Mouse (Mus musculus) midbrain, embryonic 13.5 days (tissue): ENCODE measurements around the gene Tifa. TPM values are rescaled to one million over a fixed set of nuclear protein-coding genes. Genes with fewer than 3 reads are reported as not detected.
A peak's percentile ranks its signal among the peaks of the same experiment; 100 is the strongest.

Source experiments
- ATAC-seq: fragments of 200-750 bp; cut with Nextera tagmentation; 2 replicates; pipeline ENCODE4 v1.8.0; 2017; ENCODE audit warnings: mild to moderate bottlenecking, moderate TSS enrichment, moderate library complexity
- H3K27ac ChIP-seq: fragments of 300-500 bp; sonication (generic); 2 replicates; pipeline ENCODE4 v1.5.1; 2015; ENCODE audit warnings: inconsistent platforms, mild to moderate bottlenecking, moderate library complexity
- H3K27me3 ChIP-seq: fragments of 300-500 bp; sonication (generic); 2 replicates; pipeline ENCODE4 v1.6.1; 2015; ENCODE audit warnings: mild to moderate bottlenecking, inconsistent platforms
- H3K36me3 ChIP-seq: fragments of 300-500 bp; sonication (generic); 2 replicates; pipeline ENCODE4 v1.6.1; 2015; ENCODE audit warnings: mild to moderate bottlenecking, inconsistent platforms
- H3K4me1 ChIP-seq: fragments of 300-500 bp; sonication (generic); replicated peaks from 2 replicates; pipeline ENCODE4 v1.6.1; 2015; ENCODE audit warnings: inconsistent platforms
- H3K4me2 ChIP-seq: fragments of 300-500 bp; sonication (generic); replicated peaks from 2 replicates; pipeline ENCODE4 v1.6.1; 2015; ENCODE audit warnings: moderate library complexity, mild to moderate bottlenecking, inconsistent platforms
- H3K4me3 ChIP-seq: fragments of 300-500 bp; sonication (generic); replicated peaks from 2 replicates; pipeline ENCODE4 v1.5.1; 2015; ENCODE audit warnings: mild to moderate bottlenecking, inconsistent platforms
- H3K9ac ChIP-seq: fragments of 300-500 bp; sonication (generic); replicated peaks from 2 replicates; pipeline ENCODE4 v1.6.1; 2015; ENCODE audit warnings: mild to moderate bottlenecking, inconsistent platforms
- H3K9me3 ChIP-seq: fragments of 300-500 bp; sonication (generic); 2 replicates; pipeline ENCODE4 v1.6.1; 2016; ENCODE audit warnings: mild to moderate bottlenecking, inconsistent platforms
- WGBS: fragments of 180-500 bp; shearing (Covaris S2); methylation state at CpG from one replicate; pipeline ENCODE4 v1.1.7; 2015; 5-methylcytosine and 5-hydroxymethylcytosine counted together
- polyA plus RNA-seq: library from polyadenylated mRNA; unstranded; fragments of >200 nt; fragmentation: Nextera tagmentation; extraction: Ambion mirVana; gene quantifications from 2 replicates; pipeline ENCODE4 v1.2.1, GENCODE M21; 2015

The Tifa gene
- polyA plus RNA-seq, 1 experiment from 2014 or later, result 3.7 TPM

GRCm38 (mm10) chr3:127852722-127853121, 63.1 kb downstream of the Tifa start:
- H3K4me1 ChIP-seq, result peaks cover 7% of the 10 kb centered on the region; the same call in 1 of the 2 replicates
- H3K9ac ChIP-seq, result no peak overlapping the region
- WGBS, result 86% methylated on average over 9 of the region's 9 CpGs
- H3K27ac ChIP-seq, result no peak overlapping the region
- no peak for ATAC-seq
- no peaks in the 10 kb centered on the region for H3K9me3 ChIP-seq
- no peaks in the 10 kb centered on the region for H3K27me3 ChIP-seq
- H3K4me2 ChIP-seq, result no peak overlapping the region
- no peaks in the 10 kb centered on the region for H3K36me3 ChIP-seq
- H3K4me3 ChIP-seq, result no peak overlapping the region

- H3K4me1 ChIP-seq, result peaks cover 7% of the 10 kb centered on the region; the same call in 1 of the 2 replicates
- WGBS, result 15% methylated on average over 15 of the region's 15 CpGs
- no peak overlapping the region for H3K27ac ChIP-seq
- no peak overlapping the region; the same call in 1 of the 2 replicates for H3K4me2 ChIP-seq
- H3K9me3 ChIP-seq, result no peaks in the 10 kb centered on the region
- H3K4me3 ChIP-seq, result no peak overlapping the region
- peak; percentile 77 for ATAC-seq
- H3K9ac ChIP-seq, result no peak overlapping the region
- H3K27me3 ChIP-seq, result no peaks in the 10 kb centered on the region
- H3K36me3 ChIP-seq, result no peaks in the 10 kb centered on the region
These were observed 64.0 kb downstream of the Tifa start for GRCm38 (mm10) chr3:127853431-127854206.

DNA sequence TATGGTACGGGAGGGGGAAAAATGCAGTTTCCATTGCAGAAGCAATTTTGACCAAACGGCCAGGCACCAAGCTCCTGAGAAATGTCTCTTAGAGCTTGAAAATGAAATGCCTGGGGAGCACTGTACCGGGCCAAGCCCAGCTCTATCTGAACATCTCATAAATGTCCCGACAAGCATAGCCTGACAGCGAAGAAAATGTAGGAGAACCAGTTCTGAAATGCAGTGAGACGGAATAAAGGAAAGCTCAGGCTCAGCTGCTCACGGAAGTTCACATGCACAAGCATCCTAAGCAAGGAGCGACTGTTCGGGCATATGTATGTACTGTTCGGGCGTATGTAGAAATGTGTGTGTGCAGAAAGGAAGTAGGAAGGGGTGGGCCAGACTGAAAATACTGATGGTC, 71.7 kb downstream of the Tifa start:
- 92% methylated on average over 11 of the region's 11 CpGs for WGBS
- Histone ChIP-seq H3K36me3 (no peaks in the 10 kb centered on the region), H3K4me1 (no peaks in the 10 kb centered on the region), H3K9me3 (no peaks in the 10 kb centered on the region), H3K27me3 (no peaks in the 10 kb centered on the region), H3K4me2 (no peak overlapping the region), H3K9ac (no peak overlapping the region), H3K4me3 (no peak overlapping the region), H3K27ac (no peak overlapping the region)
- no peak for ATAC-seq

GRCm38 (mm10) chr3:127862479-127862878, 72.9 kb downstream of the Tifa start:
- Histone ChIP-seq H3K9ac (no peak overlapping the region), H3K36me3 (no peaks in the 10 kb centered on the region), H3K9me3 (no peaks in the 10 kb centered on the region), H3K4me1 (no peaks in the 10 kb centered on the region), H3K27me3 (no peaks in the 10 kb centered on the region), H3K27ac (no peak overlapping the region), H3K4me3 (no peak overlapping the region), H3K4me2 (no peak overlapping the region)
- ATAC-seq, result no peak
- 78% methylated on average over 4 of the region's 4 CpGs for WGBS

GRCm38 (mm10) chr3:127863571-127863970, 74.0 kb downstream of the Tifa start:
- H3K4me1 ChIP-seq, result peaks cover 7% of the 10 kb centered on the region
- H3K36me3 ChIP-seq, result no peaks in the 10 kb centered on the region
- no peak overlapping the region for H3K4me3 ChIP-seq
- H3K9me3 ChIP-seq, result no peaks in the 10 kb centered on the region
- WGBS, result 65% methylated on average over 3 of the region's 3 CpGs
- no peak overlapping the region for H3K4me2 ChIP-seq
- no peak overlapping the region for H3K27ac ChIP-seq
- H3K9ac ChIP-seq, result no peak overlapping the region
- no peaks in the 10 kb centered on the region for H3K27me3 ChIP-seq
- ATAC-seq, result no peak

DNA sequence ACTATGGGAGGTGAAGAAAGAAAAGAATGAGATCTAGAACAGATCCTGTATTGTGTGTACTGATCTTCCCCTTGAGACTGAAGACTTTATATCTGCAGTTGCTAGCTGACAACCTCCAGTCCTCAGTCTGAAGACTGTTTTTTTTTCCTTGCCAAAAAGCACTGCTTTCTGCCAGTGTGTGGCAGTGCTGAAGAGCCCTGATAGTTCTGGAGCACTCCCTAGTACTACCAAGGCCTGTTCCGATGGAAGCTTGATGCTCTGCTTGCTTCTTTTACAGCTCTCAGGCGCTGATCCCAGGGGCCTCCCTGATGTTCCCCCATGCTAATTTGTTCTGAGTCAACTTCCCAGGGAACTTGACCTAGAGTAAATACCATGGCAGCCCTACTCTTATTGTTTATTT, 74.6 kb downstream of the Tifa start:
- Histone ChIP-seq H3K4me3 (no peak overlapping the region), H3K9me3 (no peaks in the 10 kb centered on the region), H3K9ac (no peak overlapping the region), H3K27ac (no peak overlapping the region), H3K4me1 (peaks cover 13% of the 10 kb centered on the region), H3K27me3 (no peaks in the 10 kb centered on the region), H3K4me2 (no peak overlapping the region), H3K36me3 (no peaks in the 10 kb centered on the region)
- no peak for ATAC-seq
- 50% methylated on average over 2 of the region's 2 CpGs for WGBS

DNA sequence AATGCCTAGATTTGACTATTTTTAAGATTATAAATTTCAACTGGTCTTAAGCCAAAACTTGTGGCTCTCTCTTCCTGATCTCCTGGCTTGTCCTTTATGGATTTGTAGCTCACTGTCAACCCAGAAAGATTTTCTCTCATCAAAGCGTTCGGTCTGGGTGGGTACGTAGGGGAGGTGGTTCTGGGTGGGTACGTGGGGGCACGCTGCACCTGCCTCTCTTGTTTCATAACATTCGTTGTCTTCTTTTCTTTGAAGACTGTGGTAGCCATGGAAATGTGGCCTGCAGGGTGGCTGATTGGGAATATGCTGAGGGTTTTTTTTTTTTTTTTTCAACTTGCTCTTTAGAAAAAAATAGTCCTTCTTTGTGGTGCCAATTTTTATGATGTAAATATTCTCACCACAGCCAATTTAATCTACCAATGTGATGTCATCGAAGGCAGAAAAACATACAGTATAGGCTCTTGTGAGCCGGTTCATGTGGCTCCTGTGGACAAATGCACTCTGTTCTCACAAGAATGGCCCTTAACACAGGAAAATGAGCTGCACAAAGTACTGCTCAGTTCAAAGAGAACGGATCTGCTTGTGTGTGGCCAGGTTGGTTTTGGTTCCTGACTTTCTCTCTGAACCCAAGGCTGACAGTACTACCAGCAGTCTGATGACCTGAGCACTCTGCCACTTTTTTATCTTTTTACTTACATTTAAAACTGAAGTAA, 78.6 kb downstream of the Tifa start:
- no peaks in the 10 kb centered on the region for H3K36me3 ChIP-seq
- no peaks in the 10 kb centered on the region for H3K27me3 ChIP-seq
- H3K27ac ChIP-seq, result no peak overlapping the region
- no peak overlapping the region for H3K4me2 ChIP-seq
- WGBS, result 66% methylated on average over 9 of the region's 9 CpGs
- peaks cover 14% of the 10 kb centered on the region for H3K4me1 ChIP-seq
- peak; percentile 68; the same call in 1 of the 2 replicates for ATAC-seq
- H3K4me3 ChIP-seq, result no peak overlapping the region
- no peaks in the 10 kb centered on the region for H3K9me3 ChIP-seq
- no peak overlapping the region for H3K9ac ChIP-seq

DNA sequence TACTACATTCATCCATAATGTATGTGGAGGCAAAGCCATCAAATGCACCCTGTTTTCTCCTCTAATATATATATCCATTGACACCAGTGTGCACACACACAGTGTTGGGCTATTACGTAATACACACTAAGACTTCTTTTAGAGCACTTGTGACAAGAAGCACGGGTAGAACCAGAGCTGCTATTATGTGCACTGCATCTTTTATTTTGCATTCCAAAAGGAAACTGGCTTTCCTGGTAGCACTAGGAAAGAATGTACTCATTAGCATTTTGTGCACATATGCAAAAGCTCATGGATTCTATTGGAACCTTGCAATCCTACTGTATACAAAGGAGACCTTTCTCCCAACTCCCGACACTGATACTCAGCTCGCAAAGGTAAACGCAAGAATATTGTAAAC, 79.3 kb downstream of the Tifa start:
- H3K27me3 ChIP-seq, result no peaks in the 10 kb centered on the region
- WGBS, result 43% methylated on average over 5 of the region's 5 CpGs
- no peaks in the 10 kb centered on the region for H3K36me3 ChIP-seq
- no peaks in the 10 kb centered on the region for H3K9me3 ChIP-seq
- no peak overlapping the region; the same call in 1 of the 2 replicates for H3K27ac ChIP-seq
- H3K4me1 ChIP-seq, result peaks cover 14% of the 10 kb centered on the region
- H3K4me3 ChIP-seq, result no peak overlapping the region
- H3K4me2 ChIP-seq, result no peak overlapping the region
- ATAC-seq, result peak; percentile 86
- H3K9ac ChIP-seq, result no peak overlapping the region

GRCm38 (mm10) chr3:127871575-127871974, 82.0 kb downstream of the Tifa start:
- ATAC-seq, result no peak
- peaks cover 14% of the 10 kb centered on the region for H3K4me1 ChIP-seq
- H3K4me3 ChIP-seq, result no peak overlapping the region
- H3K9ac ChIP-seq, result no peak overlapping the region
- H3K4me2 ChIP-seq, result no peak overlapping the region
- no peaks in the 10 kb centered on the region for H3K9me3 ChIP-seq
- H3K27me3 ChIP-seq, result no peaks in the 10 kb centered on the region
- H3K36me3 ChIP-seq, result no peaks in the 10 kb centered on the region
- H3K27ac ChIP-seq, result no peak overlapping the region
- 92% methylated on average over 9 of the region's 9 CpGs for WGBS

GRCm38 (mm10) chr3:127874254-127874883, 84.8 kb downstream of the Tifa start:
- no peak overlapping the region for H3K4me2 ChIP-seq
- no peak overlapping the region for H3K27ac ChIP-seq
- no peak overlapping the region for H3K4me3 ChIP-seq
- H3K4me1 ChIP-seq, result no peaks in the 10 kb centered on the region
- no peak overlapping the region for H3K9ac ChIP-seq
- ATAC-seq, result no peak
- no peaks in the 10 kb centered on the region for H3K9me3 ChIP-seq
- no peaks in the 10 kb centered on the region for H3K27me3 ChIP-seq
- no peaks in the 10 kb centered on the region for H3K36me3 ChIP-seq
- WGBS, result 71% methylated on average over 4 of the region's 4 CpGs

DNA sequence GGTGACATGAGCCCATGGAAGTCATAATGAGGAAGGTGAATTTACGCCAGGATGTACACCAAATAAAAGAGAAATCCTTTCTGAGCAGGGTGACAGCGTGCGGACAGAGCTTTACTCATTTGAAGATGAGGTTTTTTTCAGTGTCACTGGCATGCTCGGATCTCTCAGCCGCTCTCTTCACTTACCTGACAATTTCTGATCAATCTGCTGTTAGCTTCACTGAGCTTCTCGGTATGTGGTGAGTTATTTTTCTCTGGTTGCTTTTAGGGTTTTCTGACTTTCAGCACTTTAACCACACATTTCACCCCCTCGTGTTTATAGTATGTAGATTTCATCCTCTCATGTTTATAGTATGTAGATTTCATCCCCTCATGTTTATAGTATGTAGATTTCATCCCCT, 85.5 kb downstream of the Tifa start:
- Histone ChIP-seq H3K4me2 (no peak overlapping the region), H3K27ac (no peak overlapping the region), H3K4me3 (no peak overlapping the region), H3K9ac (no peak overlapping the region), H3K4me1 (no peaks in the 10 kb centered on the region), H3K27me3 (no peaks in the 10 kb centered on the region), H3K9me3 (no peaks in the 10 kb centered on the region), H3K36me3 (no peaks in the 10 kb centered on the region)
- WGBS, result 88% methylated on average over 7 of the region's 7 CpGs
- no peak for ATAC-seq

DNA sequence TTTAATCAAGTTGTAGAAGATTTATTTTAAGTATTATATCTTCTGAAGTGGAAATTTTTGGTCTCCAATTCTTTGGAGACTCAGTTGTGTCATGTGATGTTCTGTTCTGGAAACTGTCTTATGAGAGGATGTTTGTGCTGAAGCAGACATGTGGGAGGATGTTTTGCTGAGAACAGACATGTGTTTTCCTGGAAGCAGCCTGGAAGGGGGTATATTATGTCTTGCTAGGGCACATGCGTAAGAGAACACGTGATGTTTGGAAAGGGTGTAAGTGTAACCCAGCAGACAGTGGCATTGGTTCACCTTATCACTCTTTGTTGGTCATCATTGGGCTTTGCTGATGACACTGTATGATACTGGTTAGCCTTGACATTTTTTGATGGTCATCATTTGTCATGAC, 85.9 kb downstream of the Tifa start:
- no peak overlapping the region for H3K4me3 ChIP-seq
- H3K27me3 ChIP-seq, result no peaks in the 10 kb centered on the region
- no peak overlapping the region for H3K9ac ChIP-seq
- no peak for ATAC-seq
- 95% methylated on average over 2 of the region's 2 CpGs for WGBS
- no peaks in the 10 kb centered on the region for H3K36me3 ChIP-seq
- no peaks in the 10 kb centered on the region for H3K4me1 ChIP-seq
- no peak overlapping the region for H3K4me2 ChIP-seq
- no peaks in the 10 kb centered on the region for H3K9me3 ChIP-seq
- no peak overlapping the region for H3K27ac ChIP-seq
